Mouse (Mus musculus): ENCODE measurements around the gene Dst.

Dst gene

GRCm38 (mm10) chr1:34104846-34105245 lies 196.8 kb downstream of the Dst start:
- no peak for DNase-seq

GRCm38 (mm10) chr1:34106606-34107005 lies 198.6 kb downstream of the Dst start:
- no peak for DNase-seq

GRCm38 (mm10) chr1:34107076-34107475 lies 199.1 kb downstream of the Dst start:
- DNase-seq: no peak

GRCm38 (mm10) chr1:34109599-34110210 lies 201.7 kb downstream of the Dst start:
- no peak for DNase-seq

- DNase-seq: no peak
Measured at GRCm38 (mm10) chr1:34110862-34111261, 202.8 kb downstream of the Dst start.

GRCm38 (mm10) chr1:34111954-34112353 lies 203.9 kb downstream of the Dst start:
- no peak for DNase-seq

GRCm38 (mm10) chr1:34116444-34116843 lies 208.4 kb downstream of the Dst start:
- no peak for DNase-seq

GRCm38 (mm10) chr1:34117056-34117455 lies 209.0 kb downstream of the Dst start:
- DNase-seq: no peak

- peak in 1 of 2 experiments; percentile 39 for DNase-seq
Measured at GRCm38 (mm10) chr1:34117709-34118108, 209.7 kb downstream of the Dst start.

GRCm38 (mm10) chr1:34120066-34120465 lies 212.0 kb downstream of the Dst start:
- DNase-seq: peak; percentile 46 to 65

GRCm38 (mm10) chr1:34120602-34121001 lies 212.6 kb downstream of the Dst start:
- no peak for DNase-seq

GRCm38 (mm10) chr1:34121157-34122015 lies 213.4 kb downstream of the Dst start:
- DNase-seq: peak; percentile 85 to 86

GRCm38 (mm10) chr1:34122198-34122597 lies 214.2 kb downstream of the Dst start:
- DNase-seq: no peak

GRCm38 (mm10) chr1:34122905-34123304 lies 214.9 kb downstream of the Dst start:
- DNase-seq: no peak

- DNase-seq: no peak
Measured at GRCm38 (mm10) chr1:34123334-34123733, 215.3 kb downstream of the Dst start.

- DNase-seq: no peak
Measured at GRCm38 (mm10) chr1:34124376-34124775, 216.4 kb downstream of the Dst start.

GRCm38 (mm10) chr1:34125148-34125547 lies 217.1 kb downstream of the Dst start:
- DNase-seq: peak in 1 of 2 experiments; percentile 24

- DNase-seq: no peak
Measured at GRCm38 (mm10) chr1:34127714-34128474, 219.9 kb downstream of the Dst start.

- DNase-seq: no peak
Measured at GRCm38 (mm10) chr1:34128796-34129195, 220.8 kb downstream of the Dst start.

- DNase-seq: no peak
Measured at GRCm38 (mm10) chr1:34129691-34130090, 221.7 kb downstream of the Dst start.

- DNase-seq: no peak
Measured at GRCm38 (mm10) chr1:34130804-34131203, 222.8 kb downstream of the Dst start.

- DNase-seq: no peak
Measured at GRCm38 (mm10) chr1:34132875-34133274, 224.8 kb downstream of the Dst start.

GRCm38 (mm10) chr1:34135535-34135934 lies 227.5 kb downstream of the Dst start:
- no peak for DNase-seq
